Mouse (Mus musculus): Measurements from ENCODE around the gene Comtd1. TPM values are rescaled to one million over a fixed set of nuclear protein-coding genes. Genes with fewer than 3 reads are reported as not detected.

Comtd1 gene
- total and polyA plus RNA-seq, 2 experiments from 2014 or later, result 23.4 to 50.6 TPM

DNA sequence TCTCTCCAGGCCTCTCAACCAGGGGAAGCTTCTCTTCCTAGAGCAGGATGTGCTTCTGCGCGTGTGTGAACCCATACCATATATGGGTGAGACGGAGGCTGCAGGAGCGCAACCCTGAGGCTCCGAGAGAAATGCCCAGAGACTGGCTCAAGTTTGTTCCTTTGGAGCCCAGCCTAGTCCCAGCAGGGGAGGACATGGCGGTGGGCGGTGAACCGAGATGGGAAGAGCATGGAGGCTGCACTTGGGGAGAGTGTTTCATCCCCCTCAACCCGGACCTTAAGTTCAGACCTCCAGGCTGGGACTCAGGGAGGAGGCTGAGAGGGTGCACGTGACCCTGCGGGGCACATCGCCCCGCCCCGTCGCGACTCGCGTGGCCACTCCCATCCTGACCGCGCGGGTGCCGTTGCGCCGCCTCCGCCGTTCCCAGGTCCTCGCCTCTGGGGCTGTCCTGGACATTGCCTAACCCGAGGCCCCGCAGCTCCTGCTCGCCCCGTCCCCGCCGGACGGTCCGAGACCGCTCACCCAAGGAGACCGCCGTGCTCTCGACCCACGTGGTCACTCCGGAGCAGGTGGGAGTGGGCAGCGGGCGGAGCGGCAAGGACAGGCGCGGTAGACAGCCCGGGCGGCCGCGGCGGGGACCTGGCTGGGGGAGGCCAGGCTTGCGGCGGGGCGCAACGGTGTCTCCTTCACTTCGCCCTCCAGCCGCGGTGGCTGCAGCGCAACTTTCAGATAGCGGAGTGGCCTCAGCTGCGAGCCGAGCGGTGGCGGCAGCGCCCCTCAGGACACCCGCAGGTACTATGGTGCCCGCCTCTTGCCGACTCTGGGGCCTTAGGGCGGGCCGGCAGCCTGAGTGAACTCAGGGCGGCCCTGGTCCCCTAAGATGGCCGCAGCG lies 17.7 kb downstream of the Comtd1 start:
- H3K4me3 ChIP-seq (ENCODE audit: low read depth, low read length), result peak overlapping the region; percentile 86
- H3K9ac ChIP-seq, result peak overlapping the region; percentile 96
- DNase-seq, result peak; percentile 95
- TF ChIP-seq CTCF (IDR thresholded peaks at IDR 0.05; ENCODE audit: low read depth), result no peak; the same call in 1 of the 2 replicates
- peaks cover 5% of the 10 kb centered on the region; the same call in 1 of the 2 replicates for H3K4me1 ChIP-seq (ENCODE audit: insufficient read depth)
- peak overlapping the region; percentile 90 for H3K27ac ChIP-seq (ENCODE audit: low read depth, low read length)
- 2% methylated on average over 59 of the region's 73 CpGs for WGBS
- H3K4me2 ChIP-seq (ENCODE audit: low read depth), result peak overlapping the region; percentile 86
- H3K9me3 ChIP-seq (ENCODE audit: low read length), result no peaks in the 10 kb centered on the region
- H3K27me3 ChIP-seq (ENCODE audit: insufficient read depth, low read length), result no peaks in the 10 kb centered on the region
- H3K36me3 ChIP-seq (ENCODE audit: insufficient read depth), result peaks cover 5% of the 10 kb centered on the region; the same call in 1 of the 2 replicates
- ATAC-seq, result peak; percentile 99

DNA sequence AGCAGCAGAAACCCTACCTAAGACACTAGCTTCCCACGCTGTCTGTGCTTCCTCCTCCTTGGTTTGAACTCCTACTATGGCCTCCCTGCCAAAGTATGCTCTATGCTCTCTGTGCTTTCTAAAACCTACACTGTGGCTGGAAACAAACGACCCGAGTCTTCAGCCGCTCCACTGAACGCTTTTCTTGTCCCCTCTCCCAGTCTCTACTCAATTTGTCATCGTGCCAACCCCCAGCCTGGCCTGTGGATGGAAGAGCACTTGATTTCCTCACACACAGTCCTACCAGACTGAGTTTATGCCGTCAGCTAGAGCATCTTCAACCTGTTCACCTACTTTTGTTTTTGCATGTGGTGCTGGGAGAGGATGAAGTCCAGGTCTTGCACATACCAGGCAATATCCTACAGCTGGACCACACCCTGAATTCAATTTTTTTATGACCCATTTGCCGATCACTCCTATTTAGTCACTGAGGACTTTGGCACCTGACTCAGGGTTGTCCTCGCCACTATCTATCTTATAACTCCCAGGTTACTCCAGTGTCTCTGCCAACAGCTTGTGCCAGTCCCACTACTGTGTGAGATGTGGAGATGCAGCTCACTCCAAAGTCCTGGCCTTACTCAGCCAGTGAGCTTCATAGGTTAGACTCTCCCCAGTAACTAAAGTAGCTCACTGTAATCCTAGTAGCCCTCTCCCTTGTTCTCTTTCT lies 22.8 kb downstream of the Comtd1 start:
- no peak for TF ChIP-seq CTCF (IDR thresholded peaks at IDR 0.05; ENCODE audit: low read depth)
- DNase-seq (no peak), ATAC-seq (no peak)
- H3K4me2 ChIP-seq (ENCODE audit: low read depth), result no peak overlapping the region
- no peak overlapping the region for H3K27ac ChIP-seq (ENCODE audit: low read depth, low read length)
- H3K4me1 ChIP-seq (ENCODE audit: insufficient read depth), result no peaks in the 10 kb centered on the region
- H3K36me3 ChIP-seq (ENCODE audit: insufficient read depth), result no peaks in the 10 kb centered on the region
- no peaks in the 10 kb centered on the region for H3K9me3 ChIP-seq (ENCODE audit: low read length)
- H3K9ac ChIP-seq, result no peak overlapping the region
- no peak overlapping the region for H3K4me3 ChIP-seq (ENCODE audit: low read depth, low read length)
- no peaks in the 10 kb centered on the region for H3K27me3 ChIP-seq (ENCODE audit: insufficient read depth, low read length)
- 61% methylated on average over 9 of the region's 9 CpGs for WGBS

DNA sequence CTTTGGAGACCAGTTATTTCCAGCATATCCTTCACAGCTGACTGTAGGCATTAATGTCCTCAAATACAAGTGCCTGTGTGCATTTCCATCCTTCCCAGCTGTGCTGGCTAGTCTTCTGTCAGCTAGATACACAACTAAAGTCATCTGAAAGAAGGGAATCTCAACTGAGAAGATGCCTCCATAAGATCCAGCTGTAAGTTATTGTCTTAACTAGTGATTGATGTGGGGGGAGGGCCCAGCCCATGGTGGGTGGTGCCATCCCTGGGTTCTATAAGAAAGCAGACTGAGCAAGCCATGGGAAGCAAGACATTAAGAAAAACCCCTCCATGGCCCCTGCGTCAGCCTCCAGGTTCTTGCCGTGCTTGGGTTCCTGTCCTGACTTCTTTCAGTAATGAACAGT lies 23.8 kb downstream of the Comtd1 start, which contains the start of gene Vdac2:
TSS of gene Vdac2 (plus strand) at position 301 of the 400 bp plus-strand sequence.
- ATAC-seq (no peak), DNase-seq (no peak)
- Histone ChIP-seq H3K27ac (ENCODE audit: low read depth, low read length) (no peak within 1 kb of the TSS), H3K4me3 (ENCODE audit: low read depth, low read length) (no peak within 1 kb of the TSS), H3K4me1 (ENCODE audit: insufficient read depth) (no peaks in the 10 kb centered on the region), H3K4me2 (ENCODE audit: low read depth) (no peak within 1 kb of the TSS), H3K9ac (no peak within 1 kb of the TSS), H3K27me3 (ENCODE audit: insufficient read depth, low read length) (no peaks in the 10 kb centered on the region), H3K36me3 (ENCODE audit: insufficient read depth) (no peaks in the 10 kb centered on the region), H3K9me3 (ENCODE audit: low read length) (no peaks in the 10 kb centered on the region)
- 94% methylated on average over 2 of the region's 2 CpGs for WGBS
- TF ChIP-seq CTCF (IDR thresholded peaks at IDR 0.05; ENCODE audit: low read depth), result no peak

DNA sequence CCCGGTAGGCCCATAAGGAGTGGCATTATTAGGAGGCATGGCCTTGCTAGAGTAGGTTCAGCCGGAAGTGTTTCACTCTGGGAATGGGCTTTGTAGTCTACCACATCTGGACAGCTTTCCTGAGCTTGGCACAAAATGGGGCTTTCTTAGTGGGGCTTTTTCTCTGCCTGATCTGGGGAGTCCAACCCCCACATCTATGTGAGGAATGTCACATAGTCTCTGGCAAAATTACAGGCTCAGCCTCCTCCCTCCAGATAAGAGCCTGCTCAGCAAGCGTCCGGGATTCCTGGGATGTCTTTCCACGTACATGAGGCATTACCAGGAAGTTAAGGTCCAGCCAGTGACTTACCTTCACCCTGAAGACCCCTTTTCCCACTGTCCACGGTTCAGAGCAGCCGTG lies 24.9 kb downstream of the Comtd1 start:
- Histone ChIP-seq H3K9ac (no peak overlapping the region), H3K27ac (ENCODE audit: low read depth, low read length) (no peak overlapping the region), H3K36me3 (ENCODE audit: insufficient read depth) (no peaks in the 10 kb centered on the region), H3K27me3 (ENCODE audit: insufficient read depth, low read length) (no peaks in the 10 kb centered on the region), H3K4me1 (ENCODE audit: insufficient read depth) (no peaks in the 10 kb centered on the region), H3K4me3 (ENCODE audit: low read depth, low read length) (no peak overlapping the region), H3K9me3 (ENCODE audit: low read length) (no peaks in the 10 kb centered on the region), H3K4me2 (ENCODE audit: low read depth) (no peak overlapping the region)
- DNase-seq (no peak), ATAC-seq (no peak)
- no peak for TF ChIP-seq CTCF (IDR thresholded peaks at IDR 0.05; ENCODE audit: low read depth)
- 82% methylated on average over 7 of the region's 7 CpGs for WGBS

DNA sequence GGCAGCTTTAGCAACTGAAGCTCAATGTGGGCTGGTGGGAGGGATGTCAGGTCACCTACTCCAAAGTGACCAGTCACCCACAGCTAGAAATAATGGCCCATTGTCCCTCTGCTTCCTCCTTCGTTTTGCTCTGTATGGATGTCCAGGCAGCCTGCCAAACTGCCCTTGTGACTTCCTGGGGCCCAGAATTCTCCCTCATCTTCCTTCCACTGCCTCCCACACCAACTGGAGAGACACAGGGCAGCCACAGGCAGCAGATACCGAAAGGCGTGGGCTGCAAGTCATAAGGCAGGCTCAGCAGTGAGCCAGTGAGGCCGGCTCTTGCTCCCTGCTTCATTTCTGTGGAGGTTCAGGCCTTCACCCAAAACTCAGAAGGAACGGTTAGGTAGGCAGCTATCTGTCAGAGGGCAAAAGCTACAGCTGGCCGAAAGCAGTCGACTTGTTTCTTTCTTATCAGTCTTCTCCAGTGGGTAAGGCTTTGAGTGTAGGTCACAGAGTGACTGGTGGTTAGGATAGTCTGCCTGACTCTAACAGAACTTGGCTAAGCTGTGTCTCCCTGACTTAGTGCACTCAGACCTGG lies 25.9 kb downstream of the Comtd1 start:
- 66% methylated on average over 7 of the region's 7 CpGs for WGBS
- H3K9me3 ChIP-seq (ENCODE audit: low read length), result no peaks in the 10 kb centered on the region
- no peaks in the 10 kb centered on the region for H3K4me1 ChIP-seq (ENCODE audit: insufficient read depth)
- H3K4me3 ChIP-seq (ENCODE audit: low read depth, low read length), result no peak overlapping the region
- no peak overlapping the region for H3K9ac ChIP-seq
- ATAC-seq, result no peak; the same call in 1 of the 2 replicates
- H3K27me3 ChIP-seq (ENCODE audit: insufficient read depth, low read length), result no peaks in the 10 kb centered on the region
- DNase-seq, result no peak
- H3K4me2 ChIP-seq (ENCODE audit: low read depth), result no peak overlapping the region
- no peak overlapping the region for H3K27ac ChIP-seq (ENCODE audit: low read depth, low read length)
- no peak for TF ChIP-seq CTCF (IDR thresholded peaks at IDR 0.05; ENCODE audit: low read depth)
- H3K36me3 ChIP-seq (ENCODE audit: insufficient read depth), result no peaks in the 10 kb centered on the region

DNA sequence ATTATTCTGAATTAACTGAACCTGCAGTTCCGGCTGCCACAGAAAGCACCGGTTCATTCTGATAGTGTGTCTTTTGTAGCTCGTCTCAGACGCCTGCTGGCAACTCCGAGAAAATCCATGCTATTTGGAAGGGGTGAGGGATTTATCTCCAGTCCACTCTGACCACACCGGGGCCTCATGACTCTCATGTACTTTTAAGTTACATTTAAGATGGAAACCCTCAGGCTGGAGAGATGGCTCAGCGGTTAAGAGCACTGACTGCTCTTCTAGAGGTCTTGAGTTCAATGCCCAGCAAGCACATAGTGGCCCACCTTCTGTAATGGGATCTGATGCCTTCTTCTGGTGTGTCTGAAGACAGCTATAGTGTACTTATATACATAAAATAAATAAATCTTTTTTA lies 26.5 kb downstream of the Comtd1 start:
- H3K9me3 ChIP-seq (ENCODE audit: low read length), result no peaks in the 10 kb centered on the region
- no peak for ATAC-seq
- H3K4me3 ChIP-seq (ENCODE audit: low read depth, low read length), result no peak overlapping the region
- H3K27me3 ChIP-seq (ENCODE audit: insufficient read depth, low read length), result no peaks in the 10 kb centered on the region
- no peak for DNase-seq
- H3K4me1 ChIP-seq (ENCODE audit: insufficient read depth), result no peaks in the 10 kb centered on the region
- WGBS, result 56% methylated on average over 7 of the region's 7 CpGs
- TF ChIP-seq CTCF (IDR thresholded peaks at IDR 0.05; ENCODE audit: low read depth), result no peak
- H3K9ac ChIP-seq, result no peak overlapping the region
- no peak overlapping the region for H3K4me2 ChIP-seq (ENCODE audit: low read depth)
- no peak overlapping the region for H3K27ac ChIP-seq (ENCODE audit: low read depth, low read length)
- H3K36me3 ChIP-seq (ENCODE audit: insufficient read depth), result no peaks in the 10 kb centered on the region

Data from forebrain, postnatal 0 days (tissue).